Mouse (Mus musculus): ENCODE data around the gene Uqcrq. TPM values are rescaled to one million over a fixed set of nuclear protein-coding genes. Genes with fewer than 3 reads are reported as not detected.

Gene Uqcrq
- 537 and 665 TPM in 2 replicates for polyA plus RNA-seq (2012; rRNA removed)

- peak; percentile 99 for DNase-seq (ENCODE audit: low read depth)
These were observed at the start of gene Uqcrq, which contains the start of gene Gdf9 for GRCm38 (mm10) chr11:53430670-53431346. Gene Uqcrq, minus strand, starts transcription at chr11:53430831. Gene Gdf9, plus strand, starts transcription at chr11:53431023.

GRCm38 (mm10) chr11:53479783-53480301, 49.2 kb upstream of the Uqcrq start, which contains the start of the genes Gm9945 and Sowaha:
Gene Gm9945, plus strand, starts transcription at chr11:53480166.
Gene Sowaha, minus strand, starts transcription at chr11:53480274.
- no peak for DNase-seq (ENCODE audit: low read depth)

- no peak for DNase-seq (ENCODE audit: low read depth)
These were observed 48.6 kb upstream of the Uqcrq start for GRCm38 (mm10) chr11:53479171-53479782.

- DNase-seq (ENCODE audit: low read depth) = no peak
These were observed 47.9 kb upstream of the Uqcrq start for GRCm38 (mm10) chr11:53478383-53479170.

- no peak for DNase-seq (ENCODE audit: low read depth)
These were observed 47.2 kb upstream of the Uqcrq start for GRCm38 (mm10) chr11:53477833-53478232.

- DNase-seq (ENCODE audit: low read depth) = no peak
These were observed 45.0 kb upstream of the Uqcrq start for GRCm38 (mm10) chr11:53475620-53476019.

- no peak for DNase-seq (ENCODE audit: low read depth)
These were observed 42.1 kb upstream of the Uqcrq start for GRCm38 (mm10) chr11:53472709-53473108.

GRCm38 (mm10) chr11:53469968-53470695, 39.5 kb upstream of the Uqcrq start, which contains the start of gene Gm9837:
Gene Gm9837, minus strand, starts transcription at chr11:53470479.
- no peak for DNase-seq (ENCODE audit: low read depth)

- no peak for DNase-seq (ENCODE audit: low read depth)
These were observed 38.8 kb upstream of the Uqcrq start for GRCm38 (mm10) chr11:53469294-53469967.

GRCm38 (mm10) chr11:53466231-53466971, 35.8 kb upstream of the Uqcrq start:
- no peak for DNase-seq (ENCODE audit: low read depth)

- no peak for DNase-seq (ENCODE audit: low read depth)
These were observed 33.2 kb upstream of the Uqcrq start for GRCm38 (mm10) chr11:53463551-53464424.

- no peak for DNase-seq (ENCODE audit: low read depth)
These were observed 31.1 kb upstream of the Uqcrq start for GRCm38 (mm10) chr11:53461727-53462126.

- DNase-seq (ENCODE audit: low read depth) = no peak
These were observed 29.6 kb upstream of the Uqcrq start for GRCm38 (mm10) chr11:53460192-53460591.

- no peak for DNase-seq (ENCODE audit: low read depth)
These were observed 28.4 kb upstream of the Uqcrq start for GRCm38 (mm10) chr11:53458996-53459395.

GRCm38 (mm10) chr11:53457372-53457954, 26.8 kb upstream of the Uqcrq start:
- DNase-seq (ENCODE audit: low read depth) = no peak

GRCm38 (mm10) chr11:53456474-53457371, 26.1 kb upstream of the Uqcrq start, which contains the start of the genes Gm10447 and Shroom1:
Gene Gm10447, minus strand, starts transcription at chr11:53457110.
Gene Shroom1, plus strand, starts transcription at chr11:53457205.
- DNase-seq (ENCODE audit: low read depth) = no peak

GRCm38 (mm10) chr11:53453031-53453430, 22.4 kb upstream of the Uqcrq start:
- no peak for DNase-seq (ENCODE audit: low read depth)
